24 mouse cellular contexts compared by ENCODE assay signal in the genomic region with DNA sequence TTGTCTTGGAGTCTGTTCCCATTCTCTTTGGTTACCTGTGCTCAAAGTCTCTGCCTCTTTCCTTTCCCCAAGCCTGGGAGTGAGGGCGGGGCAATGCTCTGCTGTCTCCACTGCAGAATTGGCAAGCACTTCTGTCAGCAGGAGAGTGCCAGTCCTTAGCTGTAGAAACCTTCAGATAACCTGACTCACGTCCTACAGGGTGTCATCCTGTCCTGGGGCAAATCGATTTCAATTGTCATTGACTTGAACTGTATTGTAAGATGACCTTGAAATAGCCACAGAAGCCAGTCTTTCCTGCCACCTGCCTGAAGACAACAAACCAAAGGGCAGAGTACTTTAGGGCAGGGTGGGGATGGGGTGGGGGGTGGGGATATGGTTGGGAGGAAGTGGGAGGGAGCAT.
DNase-seq lines count a peak whose midpoint lies in the region; ATAC-seq and TF ChIP-seq lines count a peak whose summit lies in the region.
"Had no signal": no experiment of that assay in that cellular context is flagged by ENCODE, and none has a peak within 500 bp of the region (broad histone marks: within the 10 kb centered on the region; RNA-seq: fewer than 3 reads in every experiment).

No protein-coding gene starts in this region.

- no peak for ATAC-seq in G1E (ENCODE audit: extremely low read depth, insufficient number of reproducible peaks, low FRiP score, poor library complexity, severe bottlenecking)
- ATAC-seq: activated CD4-positive, CD25-positive, alpha-beta regulatory T cell, adult 4 months; CD4-positive, CD25-positive, alpha-beta regulatory T cell, adult 4 months; forebrain, embryonic 13.5 days; forebrain, embryonic 15.5 days; forebrain, postnatal 0 days; Patski had no signal

- peaks cover 16% of the 10 kb centered on the region for H3K9me3 ChIP-seq in E14TG2a.4 (ENCODE audit: low read length)
- H3K9me3 ChIP-seq in G1E (replicated peaks) = peaks cover 54% of the 10 kb centered on the region
- H3K9me3 ChIP-seq: embryonic facial prominence, embryonic 10.5 days; embryonic facial prominence, embryonic 12.5 days; forebrain, embryonic 13.5 days; forebrain, embryonic 15.5 days had no signal

- no peaks in the 10 kb centered on the region for H3K27me3 ChIP-seq in E14TG2a.4 (ENCODE audit: insufficient read depth, low read length)
- H3K27me3 ChIP-seq in G1E (ENCODE audit: insufficient read depth, low read length) = no peaks in the 10 kb centered on the region
- H3K27me3 ChIP-seq: CH12.LX; embryonic facial prominence, embryonic 12.5 days; forebrain, embryonic 13.5 days; forebrain, embryonic 15.5 days had no signal

- DNase-seq in ES-CJ7 (ENCODE audit: low read depth, low spot score) = peak; percentile 87
- DNase-seq in G1E (ENCODE audit: low spot score) = no peak
- DNase-seq in ZHBTc4 (ENCODE audit: low read depth, low spot score) = peak; percentile 64
- no peak for DNase-seq in spleen, postnatal 10 days (ENCODE audit: low spot score in 2 of 2)
- DNase-seq in MN1 (ENCODE audit: low spot score) = no peak
- no peak for DNase-seq in layer of hippocampus, postnatal 36 days
- DNase-seq: adrenal gland, adult 8-10 months; adrenal gland, postnatal 14 days; B cell, adult 2 months; cerebellum, adult 11 months; cerebellum, adult 18-20 months; cerebellum, adult 9-10 months; cerebellum, postnatal 10 days; cerebellum, postnatal 25 days; forebrain, postnatal 0 days had no signal

- peaks cover 46% of the 10 kb centered on the region for H3K4me1 ChIP-seq in E14TG2a.4 (replicated peaks; ENCODE audit: low read depth, low read length)
- no peaks in the 10 kb centered on the region for H3K4me1 ChIP-seq in G1E (ENCODE audit: insufficient read depth, low read depth, low read length)
- H3K4me1 ChIP-seq: embryonic facial prominence, embryonic 12.5 days had no signal

- H3K36me3 ChIP-seq in E14TG2a.4 (ENCODE audit: insufficient read depth, low read length) = no peaks in the 10 kb centered on the region
- H3K36me3 ChIP-seq in G1E (replicated peaks) = no peaks in the 10 kb centered on the region
- H3K36me3 ChIP-seq: embryonic facial prominence, embryonic 10.5 days; embryonic facial prominence, embryonic 12.5 days; forebrain, embryonic 15.5 days had no signal

- TF ChIP-seq CTCF in E14TG2a.4 (conservative IDR thresholded peaks at IDR 0.05; ENCODE audit: low read length) = no peak
- no peak for TF ChIP-seq CTCF in G1E (IDR thresholded peaks at IDR 0.05; ENCODE audit: low read depth, low read length)

- peak overlapping the region; percentile 32; the same call in 1 of the 2 replicates for H3K4me3 ChIP-seq in E14TG2a.4 (replicated peaks; ENCODE audit: low read length)
- H3K4me3 ChIP-seq in G1E (ENCODE audit: low read depth, low read length) = 0 out of 2 replicates have a peak overlapping the region, but pooled peaks have one; percentile 9
- H3K4me3 ChIP-seq: embryonic facial prominence, embryonic 10.5 days; embryonic facial prominence, embryonic 12.5 days; forebrain, embryonic 13.5 days; forebrain, embryonic 15.5 days had no signal

Comparison
In these comparisons a context has a peak if more than half of its experiments do, and no peak if none do; other contexts are left out.
1. DNase-seq: peak in ES-CJ7 (single experiment) and ZHBTc4 (single experiment); none in G1E (single experiment), spleen, postnatal 10 days (0 of 2), MN1 (single experiment) and layer of hippocampus, postnatal 36 days (0 of 2).